Mouse (Mus musculus) heart, embryonic 11.5 days (tissue): ENCODE data around the gene Cd27. TPM values are rescaled to one million over a fixed set of nuclear protein-coding genes. Genes with fewer than 3 reads are reported as not detected.
"Not testable (repeated sequence)": the region's sequence is repeated elsewhere in the genome, so short reads cannot be mapped to it uniquely, and the experiment has no call there.

Source experiments
- ATAC-seq: fragments of 200-750 bp; cut with Nextera tagmentation; replicated peaks from 2 replicates; pipeline ENCODE4 v1.8.0; 2017; ENCODE audit warnings: moderate library complexity; ENCODE audit not compliant: insufficient number of reproducible peaks, low FRiP score, low TSS enrichment
- H3K27ac ChIP-seq: fragments of 300-500 bp; sonication (generic); 2 replicates; pipeline ENCODE4 v1.5.1; 2014; ENCODE audit warnings: mild to moderate bottlenecking, low read depth, low read length
- H3K27me3 ChIP-seq: fragments of 300-500 bp; sonication (generic); 2 replicates; pipeline ENCODE4 v1.6.1; 2014; ENCODE audit warnings: mild to moderate bottlenecking, low read length, mixed read lengths; ENCODE audit not compliant: control insufficient read depth, insufficient read depth
- H3K36me3 ChIP-seq: fragments of 300-500 bp; sonication (generic); 2 replicates; pipeline ENCODE4 v1.6.1; 2014; ENCODE audit warnings: mild to moderate bottlenecking, low read length, moderate library complexity, mixed read lengths; ENCODE audit not compliant: control insufficient read depth, insufficient read depth
- H3K4me1 ChIP-seq: fragments of 300-500 bp; sonication (generic); 2 replicates; pipeline ENCODE4 v1.6.1; 2014; ENCODE audit warnings: low read length; ENCODE audit not compliant: control insufficient read depth, insufficient read depth
- H3K4me2 ChIP-seq: fragments of 300-500 bp; sonication (generic); 2 replicates; pipeline ENCODE4 v1.6.1; 2014; ENCODE audit warnings: mild to moderate bottlenecking, moderate library complexity
- H3K4me3 ChIP-seq: fragments of 300-500 bp; sonication (generic); 2 replicates; pipeline ENCODE4 v1.5.1; 2014; ENCODE audit warnings: low read depth, low read length
- H3K9ac ChIP-seq: fragments of 300-500 bp; sonication (generic); 2 replicates; pipeline ENCODE4 v1.6.1; 2014; ENCODE audit warnings: mild to moderate bottlenecking, low read depth, low read length, moderate library complexity
- H3K9me3 ChIP-seq: fragments of 300-500 bp; sonication (generic); replicated peaks from 2 replicates; pipeline ENCODE4 v1.6.1; 2016; ENCODE audit warnings: low read length; ENCODE audit not compliant: control insufficient read depth
- WGBS: fragments of 180-500 bp; shearing (Covaris S2); extraction: QIAGEN DNeasy Blood & Tissue Kit; methylation state at CpG from one replicate; pipeline ENCODE4 v1.1.7; 2014; ENCODE audit not compliant: insufficient replicate concordance; 5-methylcytosine and 5-hydroxymethylcytosine counted together
- polyA plus RNA-seq: library from polyadenylated mRNA; unstranded; fragments of >200 nt; fragmentation: Nextera tagmentation; extraction: Ambion mirVana; gene quantifications from 2 replicates; pipeline ENCODE4 v1.2.1, GENCODE M21; 2014

Cd27 gene
- polyA plus RNA-seq, 1 experiment from 2014 or later, result 1.4 TPM

GRCm38 (mm10) chr6:125271455-125272227 lies 34.8 kb upstream of the Cd27 start:
- H3K27me3 ChIP-seq, result no peaks in the 10 kb centered on the region
- H3K27ac ChIP-seq, result no peak overlapping the region
- peak overlapping the region; percentile 8; the same call in 1 of the 2 replicates for H3K4me3 ChIP-seq
- WGBS, result 18% methylated on average over 17 of the region's 17 CpGs
- peak overlapping the region; percentile 50 for H3K4me2 ChIP-seq
- no peaks in the 10 kb centered on the region for H3K36me3 ChIP-seq
- peak; percentile 64; the same call in 1 of the 2 replicates for ATAC-seq
- 0 out of 2 replicates have a peak overlapping the region, but pooled peaks have one; percentile 34 for H3K9ac ChIP-seq
- no peaks in the 10 kb centered on the region for H3K4me1 ChIP-seq
- no peaks in the 10 kb centered on the region for H3K9me3 ChIP-seq

DNA sequence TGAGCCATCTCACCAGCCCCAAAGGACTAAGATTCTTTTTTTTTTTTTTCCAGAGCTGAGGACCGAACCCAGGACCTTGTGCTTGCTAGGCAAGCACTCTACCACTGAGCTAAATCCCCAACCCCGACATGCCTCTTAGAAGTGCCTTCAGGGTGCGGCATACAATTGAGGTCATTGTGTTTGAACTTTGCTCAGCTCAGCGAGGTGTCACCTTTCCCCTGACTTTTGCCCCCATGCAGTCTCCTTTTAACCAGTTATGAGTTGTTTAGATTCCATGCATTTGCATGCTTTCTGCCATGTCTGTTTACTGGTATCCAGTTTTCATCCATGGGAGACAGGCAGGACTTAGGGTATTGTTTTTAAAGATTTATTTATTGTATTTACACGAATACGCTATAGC lies 32.0 kb upstream of the Cd27 start:
- Histone ChIP-seq H3K4me2 (no peak overlapping the region), H3K4me3 (no peak overlapping the region), H3K27me3 (no peaks in the 10 kb centered on the region; the same call in 1 of the 2 replicates), H3K27ac (no peak overlapping the region), H3K36me3 (no peaks in the 10 kb centered on the region), H3K9ac (no peak overlapping the region), H3K9me3 (no peaks in the 10 kb centered on the region), H3K4me1 (no peaks in the 10 kb centered on the region)
- 52% methylated on average over 6 of the region's 6 CpGs for WGBS
- no peak for ATAC-seq

GRCm38 (mm10) chr6:125267469-125267868 lies 30.7 kb upstream of the Cd27 start:
- H3K4me3 ChIP-seq, result no peak overlapping the region
- no peak for ATAC-seq
- no peak overlapping the region for H3K9ac ChIP-seq
- H3K27ac ChIP-seq, result no peak overlapping the region
- 72% methylated on average over 3 of the region's 3 CpGs for WGBS
- no peak overlapping the region for H3K4me2 ChIP-seq
- H3K4me1 ChIP-seq, result no peaks in the 10 kb centered on the region
- H3K9me3 ChIP-seq, result no peaks in the 10 kb centered on the region
- H3K27me3 ChIP-seq, result no peaks in the 10 kb centered on the region; the same call in 1 of the 2 replicates
- no peaks in the 10 kb centered on the region for H3K36me3 ChIP-seq

DNA sequence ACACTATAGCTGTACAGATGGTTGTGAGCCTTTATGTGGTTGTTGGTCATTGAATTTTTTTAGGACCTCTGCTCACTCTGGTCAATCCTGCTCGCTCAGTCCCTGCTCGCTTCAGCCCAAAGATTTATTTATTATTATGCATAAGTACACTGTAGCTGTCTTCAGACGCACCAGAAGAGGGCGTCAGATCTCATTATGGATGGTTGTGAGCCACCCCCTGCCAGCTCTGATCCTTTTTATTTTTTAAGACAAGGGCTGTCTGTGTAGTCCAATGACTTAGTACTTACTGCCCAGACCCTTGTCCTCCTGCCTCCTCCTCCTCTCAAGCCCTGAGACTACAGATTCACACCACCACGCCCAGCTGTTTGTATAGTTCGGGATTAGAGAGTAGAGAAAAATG lies 29.8 kb upstream of the Cd27 start:
- H3K27me3 ChIP-seq, ATAC-seq, H3K9me3 ChIP-seq, H3K4me1 ChIP-seq, H3K9ac ChIP-seq, H3K4me2 ChIP-seq, H3K4me3 ChIP-seq, H3K27ac ChIP-seq, H3K36me3 ChIP-seq: not testable (repeated sequence)
- WGBS, result 59% methylated on average over 6 of the region's 6 CpGs

GRCm38 (mm10) chr6:125266091-125266490 lies 29.3 kb upstream of the Cd27 start:
- Histone ChIP-seq H3K27me3 (no peaks in the 10 kb centered on the region; the same call in 1 of the 2 replicates), H3K9me3 (no peaks in the 10 kb centered on the region), H3K4me3 (no peak overlapping the region), H3K4me1 (no peaks in the 10 kb centered on the region), H3K9ac (no peak overlapping the region), H3K27ac (no peak overlapping the region), H3K36me3 (no peaks in the 10 kb centered on the region), H3K4me2 (no peak overlapping the region)
- ATAC-seq, result no peak
- 57% methylated on average over 13 of the region's 13 CpGs for WGBS

- H3K36me3 ChIP-seq, result no peaks in the 10 kb centered on the region
- no peak overlapping the region for H3K27ac ChIP-seq
- no peaks in the 10 kb centered on the region for H3K9me3 ChIP-seq
- 52% methylated on average over 10 of the region's 10 CpGs for WGBS
- H3K4me1 ChIP-seq, result no peaks in the 10 kb centered on the region
- no peaks in the 10 kb centered on the region; the same call in 1 of the 2 replicates for H3K27me3 ChIP-seq
- no peak overlapping the region for H3K4me3 ChIP-seq
- H3K9ac ChIP-seq, result no peak overlapping the region
- no peak overlapping the region for H3K4me2 ChIP-seq
- no peak for ATAC-seq
Measured at GRCm38 (mm10) chr6:125265239-125265638, 28.4 kb upstream of the Cd27 start.

DNA sequence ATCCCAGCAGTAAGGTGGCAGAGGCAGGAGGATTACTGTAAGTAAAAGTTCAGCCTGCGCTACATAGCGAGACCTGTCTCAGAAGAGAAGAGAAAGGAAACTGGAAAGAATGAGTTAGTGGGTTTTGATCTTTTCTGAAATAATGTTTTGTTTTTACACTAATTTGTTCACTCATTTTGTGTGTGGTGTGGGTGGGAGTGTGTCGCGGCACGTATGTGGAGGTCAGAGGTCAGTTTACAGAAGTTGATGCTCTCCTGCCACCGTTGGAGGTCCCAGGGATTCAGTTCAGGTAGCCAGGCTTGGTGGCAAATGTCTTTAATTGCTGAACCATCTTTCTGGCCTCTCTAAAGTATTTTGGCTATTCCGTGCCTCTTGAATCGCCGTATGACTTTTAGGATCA lies 27.4 kb upstream of the Cd27 start:
- 83% methylated on average over 9 of the region's 9 CpGs for WGBS

GRCm38 (mm10) chr6:125260006-125260555 lies 23.3 kb upstream of the Cd27 start:
- Histone ChIP-seq H3K27ac (no peak overlapping the region), H3K9ac (no peak overlapping the region), H3K36me3 (no peaks in the 10 kb centered on the region), H3K4me3 (no peak overlapping the region), H3K27me3 (no peaks in the 10 kb centered on the region; the same call in 1 of the 2 replicates), H3K4me1 (no peaks in the 10 kb centered on the region), H3K4me2 (no peak overlapping the region), H3K9me3 (no peaks in the 10 kb centered on the region)
- ATAC-seq, result no peak
- WGBS, result 69% methylated on average over 10 of the region's 10 CpGs

More for the DNA sequence above, 27.4 kb upstream of the Cd27 start:
- Histone ChIP-seq H3K4me1 (no peaks in the 10 kb centered on the region), H3K36me3 (no peaks in the 10 kb centered on the region), H3K27ac (no peak overlapping the region), H3K9me3 (no peaks in the 10 kb centered on the region), H3K9ac (no peak overlapping the region), H3K4me2 (no peak overlapping the region), H3K4me3 (no peak overlapping the region), H3K27me3 (no peaks in the 10 kb centered on the region; the same call in 1 of the 2 replicates)
- no peak for ATAC-seq
